Mouse (Mus musculus): ENCODE results near the gene Iqch.

DNA sequence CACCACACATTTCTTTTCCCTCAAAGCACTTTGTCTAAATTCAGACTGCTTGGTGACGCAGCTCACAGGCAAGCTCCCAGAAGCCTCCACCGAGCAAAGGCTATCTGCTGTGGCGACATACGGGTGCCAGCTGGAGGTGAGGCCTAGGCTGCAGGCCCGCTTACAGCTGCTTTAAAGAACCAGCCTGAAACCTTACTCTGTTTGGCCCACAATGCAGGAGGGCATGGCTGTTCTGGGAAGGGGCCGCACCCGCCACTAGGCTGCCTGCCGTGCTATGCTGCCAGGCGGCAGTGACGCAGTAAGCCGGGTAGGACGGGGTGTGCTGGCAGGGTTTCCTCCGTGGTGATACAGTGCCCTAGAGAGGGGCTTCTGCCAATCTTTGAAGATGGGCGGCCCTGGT, 48.6 kb upstream of the Iqch start:
- TF ChIP-seq POLR2A (IDR thresholded peaks at IDR 0.05; ENCODE audit: borderline replicate concordance, extremely low read depth, low read depth, low read length) (no peak), CTCF (IDR thresholded peaks at IDR 0.05; ENCODE audit: insufficient read depth, low read length) (no peak)

All from lung, adult 2 months (tissue).